Mouse (Mus musculus): ENCODE data around the gene Rpl39l.
"Not testable (repeated sequence)": the region's sequence is repeated elsewhere in the genome, so short reads cannot be mapped to it uniquely, and the experiment has no call there.

Gene Rpl39l

DNA sequence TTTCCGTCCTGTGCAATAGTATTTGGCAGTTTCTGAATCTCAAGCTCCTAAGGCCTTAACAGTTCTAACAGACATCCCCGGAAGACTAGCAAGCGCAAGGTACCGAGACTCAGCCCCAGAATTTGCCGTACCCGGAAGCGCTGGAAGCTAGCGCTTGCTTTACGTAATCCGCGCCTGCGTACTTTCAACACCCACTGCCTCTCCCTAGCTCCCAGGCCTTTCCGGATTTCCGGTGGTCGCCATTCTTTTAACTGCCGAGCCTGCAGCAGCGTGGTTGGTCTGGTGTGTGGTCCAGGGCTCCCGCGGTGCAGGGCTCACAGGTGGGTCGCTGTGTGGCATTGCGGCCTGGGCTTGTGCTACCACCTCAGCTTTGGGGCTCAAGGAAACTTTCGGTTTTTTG lies at the start of gene Rpl39l:
Rpl39l (plus strand) TSS at position 222 of the 400 bp plus-strand sequence.
- DNase-seq: peak; percentile 3

DNA sequence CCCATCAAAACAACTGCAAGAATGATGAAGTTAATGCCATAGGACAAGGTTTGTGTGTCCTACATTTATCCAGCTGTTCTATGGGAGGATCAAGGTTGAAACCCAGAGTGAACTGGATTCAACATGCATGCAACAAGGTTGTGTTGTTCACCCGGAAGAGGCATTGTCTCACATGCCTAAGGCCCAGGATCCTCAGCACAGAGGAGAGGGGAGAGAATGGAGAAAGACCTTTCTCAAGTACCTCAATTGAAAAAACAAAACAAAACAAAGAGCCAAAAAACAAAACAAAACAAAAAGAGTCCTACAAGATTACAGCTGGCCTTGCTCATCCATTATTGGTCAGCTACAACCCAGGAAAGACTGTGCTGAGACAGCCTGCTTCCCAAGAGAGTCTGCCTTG lies 42.4 kb upstream of the Rpl39l start:
- no peak for DNase-seq

DNA sequence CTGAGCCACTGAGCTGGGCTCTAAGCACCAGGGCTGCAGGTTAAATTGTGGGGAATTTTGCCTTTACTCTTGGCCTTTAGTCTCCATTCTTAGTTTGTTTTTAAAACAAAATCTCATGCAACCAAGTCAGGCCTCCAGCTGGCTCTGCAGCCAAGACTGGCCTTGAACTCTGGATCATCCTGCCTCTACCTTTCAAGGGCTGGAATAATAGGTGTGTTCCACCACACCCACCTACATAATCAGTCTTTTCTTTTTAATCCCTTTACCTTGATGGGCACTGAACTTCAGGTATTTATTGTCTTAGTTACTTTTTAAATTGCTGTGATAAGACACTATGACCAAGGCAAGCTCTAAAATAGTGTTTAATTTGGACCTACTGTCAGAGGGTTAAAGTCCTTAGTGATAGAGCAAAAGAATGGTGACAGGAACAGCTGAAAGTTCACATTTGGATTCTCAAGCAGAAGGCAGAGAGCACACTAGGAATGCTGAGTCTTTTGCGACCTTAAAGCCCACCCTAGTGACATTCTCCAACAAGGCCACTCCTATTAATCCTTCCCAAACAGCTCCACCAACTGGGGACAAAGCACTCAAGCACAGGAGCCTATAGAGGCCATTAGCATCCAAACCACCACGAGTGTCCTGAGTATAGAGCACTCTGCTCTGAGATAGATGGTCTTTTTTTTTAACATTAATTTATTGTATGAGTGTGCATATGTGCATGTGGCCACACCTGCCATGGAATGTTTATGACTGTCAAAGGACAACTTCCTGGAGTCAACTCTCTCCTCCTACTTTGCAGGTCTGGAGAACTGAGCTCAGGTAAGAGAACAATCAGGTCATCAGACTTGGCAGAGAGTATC lies 40.7 kb upstream of the Rpl39l start:
- DNase-seq: no peak

DNA sequence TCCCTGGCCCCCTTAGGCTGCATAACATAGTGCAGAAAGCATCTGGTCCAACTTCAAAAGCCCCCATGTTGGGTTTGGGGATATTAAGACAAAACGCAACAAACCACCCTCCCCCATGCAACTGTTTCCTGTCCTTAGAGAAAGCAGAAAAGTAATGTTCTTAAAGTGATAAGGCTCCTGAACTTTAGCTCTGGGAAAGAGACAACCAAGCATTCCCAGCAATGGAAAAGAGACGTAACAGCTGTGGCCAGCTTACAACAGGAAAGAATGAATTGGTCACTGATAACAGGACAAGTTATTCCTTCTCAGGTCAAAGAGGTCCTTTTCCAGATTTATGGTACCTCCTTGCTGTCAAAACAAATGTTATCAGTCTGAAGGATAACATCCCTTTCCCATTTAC lies 26.9 kb upstream of the Rpl39l start:
- DNase-seq: no peak

DNA sequence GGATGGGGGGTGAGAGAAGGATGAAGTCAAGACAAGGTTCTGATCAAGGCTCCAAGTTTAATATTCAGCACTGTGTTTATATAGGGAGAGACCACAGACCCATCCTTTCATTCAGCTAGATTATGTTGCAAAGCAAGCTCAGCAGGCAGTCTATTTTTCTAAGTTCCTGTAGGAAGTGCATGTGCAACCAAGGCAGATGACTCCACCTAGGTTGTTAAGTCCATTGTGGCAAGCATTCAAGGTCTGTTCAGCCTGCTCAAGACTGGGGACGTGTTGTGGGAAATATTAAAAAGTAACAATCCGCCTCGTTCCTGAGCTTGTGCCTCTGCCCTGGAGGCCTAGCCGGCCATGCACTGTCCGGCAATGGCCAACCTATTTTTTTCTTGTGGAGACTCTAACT lies 22.6 kb upstream of the Rpl39l start:
- no peak for DNase-seq

DNA sequence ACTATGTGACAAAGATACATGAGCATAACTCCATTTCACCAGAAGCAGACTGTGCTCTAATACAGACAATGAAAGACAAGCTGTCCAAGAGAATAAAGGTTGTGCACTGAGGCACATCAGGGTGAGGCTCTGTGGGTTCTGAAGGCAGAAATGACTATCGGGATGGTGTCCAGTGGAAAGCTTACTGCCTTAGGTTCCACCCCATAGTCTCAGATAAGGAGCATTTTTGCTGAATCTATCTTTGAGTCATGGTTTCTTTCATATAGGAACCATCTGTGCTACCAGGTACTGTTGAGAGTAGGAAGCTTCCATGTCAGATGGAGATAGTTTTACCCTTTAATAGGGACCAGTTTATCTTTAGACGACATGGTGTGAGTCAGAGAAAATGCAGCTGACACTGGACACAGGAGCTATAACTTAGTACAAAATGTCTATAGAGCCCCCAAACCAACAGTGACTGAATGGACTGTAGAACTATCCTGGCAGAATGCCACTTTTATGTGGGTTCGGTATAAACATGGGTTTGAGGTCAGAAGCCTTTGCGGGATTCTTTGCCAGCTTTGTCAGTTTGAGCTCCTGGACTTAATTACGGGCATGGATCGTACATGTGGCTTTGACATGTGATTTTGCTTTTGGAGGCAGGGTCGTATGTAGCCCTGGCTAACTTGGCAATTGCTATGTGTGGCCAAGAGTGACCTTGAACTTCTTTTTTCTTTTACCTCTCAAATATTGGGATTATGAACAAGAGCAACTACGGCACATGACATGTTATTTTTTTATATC lies 712 bp upstream of the Rpl39l start:
- no peak for DNase-seq

DNA sequence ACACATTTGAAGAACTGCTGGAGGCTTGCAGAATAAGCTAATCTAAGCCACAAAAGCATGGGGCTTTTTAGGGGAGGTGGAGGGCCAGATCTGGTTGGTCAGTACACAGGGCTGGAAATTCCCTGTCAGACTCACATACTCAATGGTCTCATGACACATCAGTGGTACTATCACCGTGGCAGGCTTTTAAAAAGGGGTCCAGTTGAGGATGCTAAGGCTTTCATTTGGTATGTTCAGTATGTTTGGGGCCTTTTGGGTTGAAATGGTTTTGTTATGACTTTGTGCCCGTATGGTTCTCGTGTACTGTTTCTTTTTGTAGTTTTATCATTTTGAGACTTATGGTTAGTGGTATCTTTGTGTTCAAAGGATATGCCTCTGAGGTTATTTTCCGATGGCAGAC lies 1.2 kb downstream of the Rpl39l start:
- DNase-seq: no peak

DNA sequence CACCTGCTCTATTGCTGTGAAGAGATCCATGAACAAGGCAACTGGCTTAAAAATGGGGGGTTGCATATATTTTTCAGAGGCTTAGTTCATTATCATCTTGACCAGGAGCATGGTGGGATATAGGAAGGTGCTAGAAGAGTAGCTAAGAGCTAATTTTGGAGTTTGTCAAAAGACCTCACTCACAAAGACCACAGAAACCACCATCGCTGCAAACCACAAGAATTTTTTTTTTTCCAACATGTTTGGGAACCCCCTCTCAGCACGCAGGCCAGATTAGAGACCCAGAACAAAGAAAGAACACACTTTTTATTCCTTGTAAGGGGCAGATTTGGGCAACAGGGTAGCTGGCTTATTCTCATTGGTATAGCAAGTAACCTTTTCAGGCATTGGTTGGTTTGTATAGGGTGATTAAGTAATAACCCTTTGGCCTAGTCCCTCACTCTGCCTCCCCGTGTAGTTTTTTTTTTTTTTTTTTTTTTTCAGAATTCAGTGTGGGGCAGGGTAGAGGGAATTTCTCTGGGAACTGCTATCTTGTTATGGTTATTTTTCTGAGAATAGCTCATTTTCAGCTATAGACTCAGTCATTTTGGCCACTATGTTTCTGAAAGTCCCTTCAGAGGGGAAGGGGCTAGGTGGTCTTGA lies 2.3 kb downstream of the Rpl39l start:
- no peak for DNase-seq

DNA sequence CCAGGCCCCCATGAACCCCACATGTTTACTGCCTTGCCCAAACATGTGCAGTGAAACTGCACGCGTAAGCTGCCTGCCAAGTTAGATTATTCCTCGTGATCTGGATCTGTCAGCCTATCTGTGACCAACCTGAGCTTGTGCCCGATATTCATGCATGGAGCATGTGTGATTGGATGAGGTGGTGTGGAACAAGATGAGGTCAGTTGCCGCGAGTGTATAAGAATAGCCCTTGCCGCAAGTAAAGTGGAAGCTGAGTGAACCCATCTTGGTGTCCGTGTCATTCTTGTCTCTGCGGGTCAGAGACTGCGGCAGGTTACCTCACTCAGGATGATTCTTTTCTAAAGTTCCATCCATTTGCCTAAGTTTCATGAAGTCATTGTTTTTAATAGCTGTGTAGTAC lies 17.4 kb downstream of the Rpl39l start:
- not testable (repeated sequence) for DNase-seq

DNA sequence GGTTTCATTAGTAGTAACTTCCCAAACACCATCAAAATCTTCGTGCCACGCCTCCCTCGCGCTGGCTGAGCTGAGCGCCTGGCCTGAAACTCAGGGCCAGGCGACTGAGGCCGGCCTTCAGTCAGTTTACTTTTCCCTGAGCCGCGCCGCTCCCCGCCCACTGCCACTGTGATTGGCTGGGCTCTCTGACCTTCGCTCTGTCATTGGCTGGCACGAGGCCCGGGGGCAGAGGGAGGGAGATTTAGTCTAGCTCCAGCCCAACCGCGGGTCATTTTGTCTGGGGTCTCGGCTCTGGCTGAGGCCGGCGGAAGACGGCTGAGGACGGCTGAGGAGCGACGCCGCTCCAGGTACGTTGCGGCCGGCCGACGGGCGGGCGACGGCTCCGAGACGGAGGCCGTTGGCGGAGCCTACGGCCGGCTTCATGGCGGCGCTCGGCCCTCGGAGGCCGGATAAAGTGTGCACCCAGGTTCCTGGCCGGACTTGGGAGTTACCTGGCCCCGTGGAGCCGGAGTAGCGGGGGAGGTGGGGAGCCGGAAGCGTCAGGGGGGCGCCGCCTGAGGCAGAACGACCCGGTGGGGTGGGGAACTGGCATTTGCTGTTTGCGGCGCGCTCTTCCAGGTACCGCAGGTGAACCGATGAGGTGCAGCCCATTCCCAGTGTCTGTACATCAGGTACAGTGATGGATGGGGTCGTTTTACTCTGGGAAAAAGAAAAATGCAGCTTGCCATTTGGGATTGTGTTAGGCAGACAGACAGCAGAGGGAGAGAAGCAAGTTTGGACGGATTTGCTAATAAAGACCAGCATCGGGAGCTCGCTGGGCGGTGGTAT lies 22.9 kb downstream of the Rpl39l start, which contains the start of gene Atf7ip2:
Atf7ip2 (plus strand) TSS at position 34 of the 828 bp plus-strand sequence.
- DNase-seq: peak; percentile 87

DNA sequence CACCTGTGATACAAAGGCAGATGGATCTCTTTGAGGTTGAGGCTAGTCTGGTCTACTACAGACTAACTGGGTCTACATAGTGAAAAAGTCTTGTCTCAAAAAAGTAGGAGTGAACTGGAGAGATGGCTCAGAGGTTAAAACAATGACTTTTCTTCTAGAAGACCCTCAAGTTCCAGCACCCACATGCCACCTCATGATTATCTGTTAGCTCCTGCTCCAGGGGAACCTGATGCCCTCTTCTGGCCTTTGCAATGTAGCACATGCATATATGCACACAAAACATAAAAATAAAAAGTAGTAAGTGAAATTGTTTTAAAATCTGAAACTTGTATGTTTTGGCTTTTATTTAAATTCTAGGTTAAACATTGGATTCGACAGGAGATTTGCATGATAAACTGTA lies 38.8 kb downstream of the Rpl39l start:
- no peak for DNase-seq

DNA sequence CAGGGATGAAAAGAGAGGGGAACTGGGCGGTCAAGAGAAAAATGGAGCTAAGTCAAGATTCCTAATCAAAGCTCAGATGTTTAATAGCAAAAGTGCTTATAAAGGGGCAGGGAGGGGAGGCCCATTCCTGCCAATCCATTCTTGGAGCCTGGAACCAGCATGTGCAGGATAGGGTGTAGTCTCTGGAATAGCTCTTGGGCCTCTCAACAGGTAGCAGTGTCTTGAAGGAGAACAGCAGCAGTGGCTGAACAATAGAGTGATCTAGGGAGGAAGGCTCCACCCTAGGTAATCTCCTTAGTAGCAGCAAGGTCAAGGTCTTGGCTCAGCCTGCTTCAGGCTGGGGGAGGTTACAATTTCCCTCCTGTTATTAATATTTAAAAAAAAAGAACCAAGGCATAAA lies 46.3 kb downstream of the Rpl39l start:
- not testable (repeated sequence) for DNase-seq

DNA sequence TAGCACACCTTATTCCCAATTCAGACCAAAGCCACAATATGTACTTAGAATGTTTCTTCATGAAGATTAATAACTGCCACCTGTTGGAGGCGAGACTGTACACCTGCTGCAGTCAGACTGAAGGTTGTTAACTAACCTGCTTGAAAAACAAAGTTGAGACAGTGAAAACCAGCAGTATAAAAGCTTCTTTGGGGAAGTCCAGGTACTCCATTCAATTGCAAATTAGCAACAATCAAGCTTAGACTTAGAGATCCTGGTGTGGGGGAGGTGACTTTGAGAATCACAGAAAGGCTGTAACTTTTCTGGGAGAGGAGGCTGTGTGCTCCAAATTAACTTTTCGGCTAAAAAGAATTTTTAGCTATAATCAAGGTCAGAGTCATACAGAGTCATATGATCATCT lies 47.0 kb downstream of the Rpl39l start:
- not testable (repeated sequence) for DNase-seq

All from liver (tissue).